Mouse (Mus musculus) T-helper 17 cell (primary cell): ENCODE data around the gene Entpd1.

Experiments used
- in situ Hi-C, 2 experiments: fragments of 300-600 bp; cut with MboI, MseI; formaldehyde crosslinking; loops; 1 replicate in 1 of 2; 2 replicates in 1 of 2; pipeline ENCODE4 v1.15.1; 2025; ENCODE audit warnings: high pct_unique_total_duplicates in 2 of 2

Entpd1 gene

GRCm38 (mm10) chr19:40769341-40769770, 157.2 kb downstream of the Entpd1 start:
- in situ Hi-C loops, result no loop called here

DNA sequence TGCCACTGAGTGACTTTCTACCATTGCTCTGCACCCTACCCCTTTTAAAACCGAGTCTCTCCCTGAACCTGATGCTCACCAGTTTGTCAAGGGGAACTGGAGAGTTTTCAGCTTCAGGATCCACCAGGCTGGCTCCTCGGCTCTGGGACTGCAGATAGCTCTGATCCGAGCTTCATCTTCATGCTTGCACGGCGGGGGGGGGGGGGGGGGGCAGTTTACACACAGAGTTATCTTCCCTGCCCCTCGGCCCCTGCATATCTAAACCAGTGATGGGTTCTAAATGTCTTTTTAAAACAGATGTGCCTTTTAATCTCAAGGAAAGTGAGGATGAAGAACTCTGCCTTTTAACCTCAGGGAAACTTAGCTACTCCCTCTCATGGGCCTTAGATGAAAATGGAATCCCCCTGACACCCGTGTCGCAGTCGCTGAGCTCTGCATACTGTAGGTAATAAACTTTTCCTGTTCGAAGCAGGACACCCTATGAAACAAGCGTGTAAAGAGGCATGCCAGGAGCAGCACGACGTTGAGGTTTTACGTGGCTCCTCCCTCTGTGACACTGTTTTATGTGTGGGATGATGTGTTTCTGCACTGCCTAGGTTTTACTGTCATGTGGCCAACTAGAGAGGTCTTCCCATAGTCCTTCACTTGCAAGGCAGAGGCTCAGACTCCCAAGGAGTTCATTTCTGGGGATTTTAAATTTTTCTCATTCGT, 176.0 kb downstream of the Entpd1 start:
- in situ Hi-C loops, result no loop called here

DNA sequence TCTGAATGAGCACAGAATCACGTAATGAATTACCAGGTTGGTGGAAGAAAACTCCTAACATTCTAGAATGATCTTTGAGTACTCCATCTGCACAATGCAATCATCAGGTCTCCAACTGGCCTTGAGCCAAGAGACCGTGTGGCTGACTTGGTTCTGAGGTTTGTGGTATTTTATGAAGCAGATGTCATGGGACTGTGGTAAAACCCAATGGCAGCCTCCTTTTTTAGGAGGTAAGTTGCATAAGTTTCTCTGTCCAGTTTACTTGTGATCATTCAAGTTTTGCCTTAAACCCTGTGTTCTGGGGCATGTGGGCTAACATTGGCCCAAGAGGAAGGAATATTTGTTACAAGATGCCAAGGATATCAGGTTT, 176.5 kb downstream of the Entpd1 start:
- in situ Hi-C loops, result no loop called here
